Mouse (Mus musculus) intestine, postnatal 0 days (tissue): Measurements from ENCODE around the gene Plin3. TPM values are rescaled to one million over a fixed set of nuclear protein-coding genes. Genes with fewer than 3 reads are reported as not detected.

Experiments used
- ATAC-seq: fragments of 200-750 bp; cut with Nextera tagmentation; 2 replicates; pipeline ENCODE4 v1.8.0; 2017; ENCODE audit warnings: mild to moderate bottlenecking, moderate TSS enrichment, moderate library complexity
- H3K27ac ChIP-seq: fragments of 300-500 bp; sonication (generic); 2 replicates; pipeline ENCODE4 v1.5.1; 2014; ENCODE audit warnings: mild to moderate bottlenecking, low read depth, low read length, moderate library complexity
- H3K27me3 ChIP-seq: fragments of 300-500 bp; sonication (generic); replicated peaks from 2 replicates; pipeline ENCODE4 v1.6.1; 2014; ENCODE audit warnings: low read length, mixed read lengths; ENCODE audit not compliant: control insufficient read depth, insufficient read depth
- H3K36me3 ChIP-seq: fragments of 300-500 bp; sonication (generic); 2 replicates; pipeline ENCODE4 v1.6.1; 2014; ENCODE audit warnings: mild to moderate bottlenecking, moderate library complexity; ENCODE audit not compliant: control insufficient read depth, insufficient read depth
- H3K4me1 ChIP-seq: fragments of 300-500 bp; sonication (generic); replicated peaks from 2 replicates; pipeline ENCODE4 v1.6.1; 2014; ENCODE audit warnings: antibody characterized with exemption, low read length, mixed read lengths; ENCODE audit not compliant: control insufficient read depth, insufficient read depth
- H3K4me2 ChIP-seq: fragments of 300-500 bp; sonication (generic); replicated peaks from 2 replicates; pipeline ENCODE4 v1.6.1; 2014; ENCODE audit warnings: low read depth, mild to moderate bottlenecking, moderate library complexity
- H3K4me3 ChIP-seq: fragments of 300-500 bp; sonication (generic); 2 replicates; pipeline ENCODE4 v1.5.1; 2014; ENCODE audit warnings: low read depth, low read length
- H3K9ac ChIP-seq: fragments of 300-500 bp; sonication (generic); 2 replicates; pipeline ENCODE4 v1.6.1; 2014; ENCODE audit warnings: mild to moderate bottlenecking, low read depth, low read length
- H3K9me3 ChIP-seq: fragments of 300-500 bp; sonication (generic); 2 replicates; pipeline ENCODE4 v1.6.1; 2016; ENCODE audit warnings: mixed run types; ENCODE audit not compliant: control insufficient read depth
- CTCF ChIP-seq: sonication (generic); IDR thresholded peaks from 2 replicates; pipeline ENCODE4 v1.5.1; 2016; ENCODE audit warnings: low read depth, mild to moderate bottlenecking, control low read depth, antibody characterized with exemption, moderate library complexity
- WGBS: fragments of 180-500 bp; shearing (Covaris S2); extraction: QIAGEN DNeasy Blood & Tissue Kit; methylation state at CpG from one replicate; pipeline ENCODE4 v1.1.7; 2014; 5-methylcytosine and 5-hydroxymethylcytosine counted together
- polyA plus RNA-seq: library from polyadenylated mRNA; unstranded; fragments of >200 nt; fragmentation: Nextera tagmentation; extraction: Ambion mirVana; gene quantifications from 2 replicates; pipeline ENCODE4 v1.2.1, GENCODE M21; 2015

Plin3 gene
- polyA plus RNA-seq, 1 experiment from 2014 or later, result 521 TPM

GRCm38 (mm10) chr17:56293291-56293690, 618 bp upstream of the Plin3 start:
- H3K9me3 ChIP-seq, result no peaks in the 10 kb centered on the region
- H3K36me3 ChIP-seq, result no peaks in the 10 kb centered on the region
- no peak for ATAC-seq
- no peak for TF ChIP-seq CTCF
- no peaks in the 10 kb centered on the region for H3K27me3 ChIP-seq
- no peak overlapping the region for H3K27ac ChIP-seq
- no peaks in the 10 kb centered on the region for H3K4me1 ChIP-seq
- WGBS, result 77% methylated on average over 1 of the region's 1 CpGs
- H3K9ac ChIP-seq, result no peak overlapping the region
- H3K4me3 ChIP-seq, result no peak overlapping the region
- no peak overlapping the region for H3K4me2 ChIP-seq

GRCm38 (mm10) chr17:56291826-56292475, 722 bp downstream of the Plin3 start:
- Histone ChIP-seq H3K27ac (peak overlapping the region; percentile 95), H3K27me3 (no peaks in the 10 kb centered on the region), H3K4me2 (peak overlapping the region; percentile 72), H3K36me3 (no peaks in the 10 kb centered on the region), H3K9me3 (no peaks in the 10 kb centered on the region), H3K4me3 (no peak overlapping the region), H3K4me1 (no peaks in the 10 kb centered on the region), H3K9ac (no peak overlapping the region)
- no peak for ATAC-seq
- WGBS, result 85% methylated on average over 7 of the region's 7 CpGs
- no peak for TF ChIP-seq CTCF

- under 1% methylated on average over 16 of the region's 16 CpGs for WGBS
- peak; percentile 80 for ATAC-seq
- Histone ChIP-seq H3K27me3 (no peaks in the 10 kb centered on the region), H3K4me2 (peak overlapping the region; percentile 72), H3K36me3 (peaks cover 5% of the 10 kb centered on the region), H3K4me1 (no peaks in the 10 kb centered on the region), H3K9me3 (no peaks in the 10 kb centered on the region), H3K9ac (peak overlapping the region; percentile 8; the same call in 1 of the 2 replicates), H3K4me3 (no peak overlapping the region), H3K27ac (peak overlapping the region; percentile 95)
- peak; percentile 96 for TF ChIP-seq CTCF
Observed at GRCm38 (mm10) chr17:56291171-56291511, 1.5 kb downstream of the Plin3 start.

GRCm38 (mm10) chr17:56290388-56291170, 2.1 kb downstream of the Plin3 start:
- peaks cover 11% of the 10 kb centered on the region for H3K36me3 ChIP-seq
- 3% methylated on average over 17 of the region's 17 CpGs for WGBS
- peak overlapping the region; percentile 72 for H3K4me2 ChIP-seq
- peak; percentile 80 for ATAC-seq
- no peak for TF ChIP-seq CTCF
- no peaks in the 10 kb centered on the region for H3K4me1 ChIP-seq
- H3K27me3 ChIP-seq, result no peaks in the 10 kb centered on the region
- no peaks in the 10 kb centered on the region for H3K9me3 ChIP-seq
- H3K4me3 ChIP-seq, result peak overlapping the region; percentile 58
- H3K9ac ChIP-seq, result peak overlapping the region; percentile 82
- peak overlapping the region; percentile 95 for H3K27ac ChIP-seq

GRCm38 (mm10) chr17:56289371-56290331, 3.0 kb downstream of the Plin3 start:
- H3K27ac ChIP-seq, result peak overlapping the region; percentile 95
- H3K36me3 ChIP-seq, result peaks cover 20% of the 10 kb centered on the region
- TF ChIP-seq CTCF, result no peak
- peak overlapping the region; percentile 72 for H3K4me2 ChIP-seq
- H3K4me1 ChIP-seq, result no peaks in the 10 kb centered on the region
- 5% methylated on average over 23 of the region's 23 CpGs for WGBS
- peak; percentile 22 for ATAC-seq
- H3K9me3 ChIP-seq, result no peaks in the 10 kb centered on the region
- H3K4me3 ChIP-seq, result peak overlapping the region; percentile 58
- H3K27me3 ChIP-seq, result no peaks in the 10 kb centered on the region
- H3K9ac ChIP-seq, result peak overlapping the region; percentile 82

GRCm38 (mm10) chr17:56288866-56289265, 3.8 kb downstream of the Plin3 start:
- H3K9me3 ChIP-seq, result no peaks in the 10 kb centered on the region
- H3K4me1 ChIP-seq, result no peaks in the 10 kb centered on the region
- 14% methylated on average over 3 of the region's 3 CpGs for WGBS
- peak overlapping the region; percentile 72 for H3K4me2 ChIP-seq
- peak overlapping the region; percentile 95 for H3K27ac ChIP-seq
- H3K4me3 ChIP-seq, result peak overlapping the region; percentile 58
- peaks cover 28% of the 10 kb centered on the region for H3K36me3 ChIP-seq
- H3K9ac ChIP-seq, result peak overlapping the region; percentile 82
- ATAC-seq, result no peak
- no peak for TF ChIP-seq CTCF
- no peaks in the 10 kb centered on the region for H3K27me3 ChIP-seq
